Mouse (Mus musculus): ENCODE measurements around the gene Tspan4.

Gene Tspan4

DNA sequence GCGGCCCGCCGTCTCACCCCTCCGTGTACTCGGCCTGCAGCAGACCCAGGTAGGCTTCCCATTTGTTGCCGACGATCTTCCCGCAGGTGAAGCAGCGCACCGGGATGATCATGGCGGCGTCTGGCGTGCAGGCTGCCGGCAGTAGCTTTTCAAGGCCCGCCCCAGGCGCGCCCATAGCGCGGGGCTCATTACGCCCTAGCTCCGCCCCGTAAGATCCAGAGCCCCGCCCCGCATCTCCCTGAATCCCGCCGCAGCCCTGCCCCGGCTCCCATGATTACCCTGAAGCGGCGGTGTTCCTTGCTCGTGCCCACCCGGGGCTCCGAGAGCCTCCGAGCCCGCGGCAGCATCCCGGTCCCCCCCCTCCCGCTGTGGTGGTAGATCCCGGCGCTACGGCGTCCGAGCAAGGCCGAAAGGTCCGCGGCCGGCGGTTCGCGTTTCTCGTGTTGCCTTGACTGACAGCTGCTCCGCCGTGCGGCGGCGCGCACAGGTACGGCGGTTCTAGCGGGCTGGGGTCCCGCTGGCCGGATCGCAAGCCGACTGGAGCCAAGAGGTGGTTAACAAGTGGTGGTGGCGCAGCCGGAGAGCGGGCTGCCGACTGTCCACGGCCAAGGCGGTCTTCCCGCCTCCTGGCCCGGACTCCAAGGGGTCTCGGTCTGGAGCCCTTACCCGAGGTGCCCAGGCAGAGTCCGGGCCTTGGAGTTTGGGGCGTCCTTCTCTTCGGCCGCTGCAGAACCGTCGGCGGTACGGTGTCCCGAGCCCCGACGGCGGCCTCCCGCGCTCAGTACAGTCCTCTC lies at the start of gene Tspan4, which contains the start of gene Polr2l:
Gene Tspan4 (plus strand): TSS at position 230 of the 794 bp plus-strand sequence.
Gene Polr2l (minus strand): TSS at position 122 of the 794 bp plus-strand sequence.
- in situ Hi-C loops (cut with MseI, MboI) = no loop called here

DNA sequence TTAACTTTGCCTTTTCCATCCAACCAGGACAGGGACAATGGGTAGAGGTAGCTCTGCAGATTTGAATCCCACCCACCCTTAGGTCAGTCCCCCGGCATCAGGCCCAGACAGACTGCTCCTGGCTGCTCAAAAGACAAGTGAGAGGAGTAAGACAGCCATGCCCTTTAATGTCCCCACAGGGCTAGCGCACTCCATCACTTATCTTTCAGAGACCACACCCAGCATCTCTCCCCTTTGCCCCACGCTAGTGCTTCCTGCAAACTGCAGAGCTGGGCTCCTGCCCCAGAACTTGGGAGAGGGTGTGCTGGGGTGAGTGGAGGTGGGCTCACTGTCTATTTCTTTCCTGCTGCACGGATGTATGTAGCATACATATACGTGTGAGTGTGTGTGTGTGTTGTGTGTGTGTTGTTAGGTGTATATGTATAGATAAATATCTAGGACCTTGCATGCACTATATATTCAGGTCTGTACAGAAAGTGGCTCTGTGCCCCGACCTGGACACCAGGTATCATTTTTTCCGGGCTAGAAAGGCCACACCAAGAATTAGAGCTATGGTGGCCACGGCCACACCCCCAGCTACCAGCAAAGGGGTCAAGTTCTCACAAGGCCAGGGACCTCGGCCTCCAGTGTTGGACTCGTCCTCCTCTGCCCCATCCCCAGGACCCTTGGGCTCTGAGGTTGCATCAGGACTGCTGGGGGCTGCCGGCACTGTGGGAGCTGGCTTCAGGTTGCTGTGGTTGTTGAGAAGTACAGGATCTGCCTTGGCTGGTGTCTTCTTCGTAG lies 47.9 kb upstream of the Tspan4 start:
- in situ Hi-C loops (cut with MseI, MboI) = no loop called here

DNA sequence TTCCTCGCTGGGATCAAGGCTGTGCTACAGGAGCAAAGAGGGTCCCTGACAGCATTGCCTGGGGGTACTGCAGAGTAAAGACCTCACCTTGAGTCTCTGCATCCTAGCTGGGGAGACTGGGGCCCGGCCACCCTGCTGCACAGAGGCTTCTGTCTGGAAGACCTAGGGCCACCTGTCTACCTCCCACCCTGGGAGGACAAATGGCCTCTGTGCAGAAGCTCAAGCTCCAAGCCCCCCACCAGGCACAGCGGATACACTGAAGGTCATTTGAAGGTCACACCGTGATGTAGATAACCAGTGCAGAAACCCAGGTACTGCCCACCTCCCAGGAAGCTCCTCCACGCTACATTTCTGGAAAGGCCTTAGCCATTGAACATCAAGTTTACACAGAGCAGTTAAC lies 46.3 kb upstream of the Tspan4 start:
- in situ Hi-C loops (cut with MseI, MboI) = no loop called here

DNA sequence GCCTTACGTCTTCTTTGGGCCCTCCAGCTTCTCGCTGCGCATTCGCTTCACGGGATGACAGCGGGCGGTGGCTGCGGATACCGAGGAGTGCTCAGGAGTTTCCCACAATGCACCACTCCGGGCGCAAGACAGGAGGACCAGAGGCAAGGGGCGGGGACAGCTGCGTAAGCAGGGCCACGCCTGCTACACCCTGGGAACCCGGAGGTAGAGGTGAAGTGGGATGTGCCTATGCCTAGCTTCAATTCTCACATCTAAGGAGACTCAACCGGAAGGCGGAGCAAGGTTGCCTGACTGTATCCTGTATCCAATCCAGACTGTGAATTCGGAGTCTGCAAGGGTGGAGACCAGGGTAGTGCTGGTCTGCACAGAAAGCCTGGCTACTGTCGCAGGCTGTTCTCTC lies 45.7 kb upstream of the Tspan4 start, which contains the start of gene Cend1:
Gene Cend1 (minus strand): TSS at position 182 of the 400 bp plus-strand sequence.
- in situ Hi-C loops (cut with MseI, MboI) = no loop called here

DNA sequence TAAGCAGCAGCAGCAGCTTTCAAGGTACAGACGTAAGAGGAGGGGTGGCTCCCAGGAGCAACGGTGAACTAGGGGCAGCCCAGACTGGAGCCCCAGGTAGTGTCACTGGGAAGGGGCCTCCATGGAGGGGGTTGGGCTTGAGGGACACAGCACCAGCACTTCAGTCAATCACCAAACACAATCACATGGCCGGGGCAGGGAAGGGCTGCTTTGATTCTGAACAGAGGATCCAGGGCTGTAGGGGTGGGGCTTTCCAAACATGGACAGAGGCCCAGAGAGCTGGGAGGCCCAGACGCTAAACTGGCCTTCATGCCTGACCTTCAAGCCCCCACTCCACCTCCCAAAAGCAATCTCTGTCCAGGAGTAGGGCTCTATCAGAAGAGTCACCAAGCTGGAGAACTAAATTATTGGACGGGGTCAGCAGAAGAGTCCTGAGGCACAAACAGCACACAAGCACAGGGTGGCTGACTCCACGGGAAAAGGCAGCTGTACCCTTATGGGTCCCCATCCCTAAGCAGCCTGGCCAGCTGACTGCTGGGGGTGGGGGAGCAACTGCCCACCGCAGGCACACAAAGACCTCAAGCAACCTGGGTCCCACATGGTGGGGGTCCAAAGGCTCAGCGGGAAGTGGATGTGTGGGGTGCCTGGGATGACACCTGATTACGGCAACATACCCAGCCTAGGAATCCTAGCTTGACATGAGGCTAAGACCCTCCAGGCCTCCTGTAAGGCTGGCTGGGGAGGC lies 45.0 kb upstream of the Tspan4 start:
- in situ Hi-C loops (cut with MseI, MboI) = no loop called here

DNA sequence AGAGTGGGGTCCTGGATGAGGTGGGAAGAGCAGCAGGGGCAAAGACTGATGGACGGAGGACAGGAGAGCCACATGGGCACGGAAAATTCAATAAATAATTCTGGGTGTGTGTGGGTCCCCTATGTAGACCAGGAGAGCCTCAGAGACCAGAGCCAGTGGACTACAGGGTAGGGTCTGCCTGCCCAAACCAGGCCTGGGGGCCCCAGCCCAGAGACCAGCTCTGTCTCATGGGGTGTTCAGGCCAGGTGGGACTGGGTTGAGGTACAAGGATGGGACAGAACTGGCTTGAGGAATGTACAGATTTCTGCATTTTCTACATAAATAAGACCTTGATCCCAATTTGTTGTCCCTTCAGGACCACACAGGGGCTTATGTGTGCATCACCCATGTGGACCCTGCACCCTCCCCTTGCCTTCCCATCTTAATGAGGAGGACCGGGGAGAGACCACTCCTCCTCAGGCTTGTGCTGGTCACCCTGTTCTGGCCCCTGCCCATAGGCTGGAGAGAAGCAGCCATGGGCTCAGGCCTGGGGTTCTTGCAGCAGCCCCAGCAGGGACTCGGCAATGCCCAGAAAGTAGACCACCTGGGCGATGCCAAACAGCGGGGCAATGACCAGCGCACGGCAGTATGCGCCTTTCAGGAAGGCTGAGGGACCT lies 44.3 kb upstream of the Tspan4 start:
- in situ Hi-C loops (cut with MseI, MboI) = no loop called here

DNA sequence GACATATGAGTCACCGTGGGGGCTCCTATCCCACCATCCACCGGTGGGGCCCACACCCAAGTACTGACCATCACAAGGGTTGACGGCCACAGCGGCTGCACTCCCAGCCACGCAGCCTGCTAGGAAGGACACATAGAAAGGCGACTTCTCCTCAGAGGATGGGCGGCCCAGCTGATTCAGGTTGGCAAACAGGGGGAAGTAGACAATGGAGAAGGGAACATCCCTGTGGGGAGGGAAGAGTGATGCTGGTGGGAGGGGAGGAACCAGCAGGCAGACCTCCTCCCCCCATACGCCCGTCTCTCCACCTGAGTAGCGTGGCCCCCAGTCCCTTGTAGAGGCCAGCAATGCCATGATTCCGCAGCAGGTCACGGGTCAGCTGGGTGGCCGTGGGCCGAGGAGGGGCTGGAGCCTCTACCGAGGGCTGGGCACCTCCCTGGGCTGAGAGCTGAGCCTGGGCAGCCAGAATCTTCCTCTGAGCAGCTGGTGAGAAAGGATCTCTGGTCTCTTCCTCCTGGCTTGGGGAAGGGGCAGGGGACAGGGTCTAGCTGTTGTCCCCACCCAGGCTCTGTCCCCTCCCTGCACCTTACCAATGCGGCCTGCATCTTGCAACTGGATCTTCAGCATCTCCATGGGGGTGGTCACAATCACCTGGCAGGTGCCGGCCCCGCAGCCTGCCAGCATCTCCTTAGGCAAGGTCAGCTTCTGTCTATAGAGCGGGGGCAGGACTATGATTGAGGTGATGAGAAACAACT lies 43.4 kb upstream of the Tspan4 start:
- in situ Hi-C loops (cut with MseI, MboI) = no loop called here

DNA sequence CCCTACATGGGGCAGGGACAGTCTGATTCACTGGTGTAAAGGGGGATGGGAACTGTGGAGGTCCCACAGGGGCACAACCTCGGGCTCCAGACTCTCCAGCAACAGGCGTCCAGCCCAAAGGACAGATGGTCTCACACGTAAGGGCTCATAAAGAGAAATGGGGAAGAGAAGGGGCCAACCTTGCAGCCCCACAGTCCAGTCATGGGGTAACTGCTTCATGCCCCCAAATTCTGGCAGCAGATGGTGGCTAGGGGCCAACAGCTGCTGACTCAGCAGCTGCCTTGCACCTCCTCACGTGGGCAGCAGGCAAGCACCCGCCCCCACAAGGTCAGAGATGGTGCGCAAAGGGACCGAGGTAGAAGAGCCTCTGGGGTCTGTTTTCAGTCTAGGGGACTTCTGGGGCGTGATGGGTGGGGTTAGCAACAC lies 42.8 kb upstream of the Tspan4 start:
- in situ Hi-C loops (cut with MseI, MboI) = no loop called here

DNA sequence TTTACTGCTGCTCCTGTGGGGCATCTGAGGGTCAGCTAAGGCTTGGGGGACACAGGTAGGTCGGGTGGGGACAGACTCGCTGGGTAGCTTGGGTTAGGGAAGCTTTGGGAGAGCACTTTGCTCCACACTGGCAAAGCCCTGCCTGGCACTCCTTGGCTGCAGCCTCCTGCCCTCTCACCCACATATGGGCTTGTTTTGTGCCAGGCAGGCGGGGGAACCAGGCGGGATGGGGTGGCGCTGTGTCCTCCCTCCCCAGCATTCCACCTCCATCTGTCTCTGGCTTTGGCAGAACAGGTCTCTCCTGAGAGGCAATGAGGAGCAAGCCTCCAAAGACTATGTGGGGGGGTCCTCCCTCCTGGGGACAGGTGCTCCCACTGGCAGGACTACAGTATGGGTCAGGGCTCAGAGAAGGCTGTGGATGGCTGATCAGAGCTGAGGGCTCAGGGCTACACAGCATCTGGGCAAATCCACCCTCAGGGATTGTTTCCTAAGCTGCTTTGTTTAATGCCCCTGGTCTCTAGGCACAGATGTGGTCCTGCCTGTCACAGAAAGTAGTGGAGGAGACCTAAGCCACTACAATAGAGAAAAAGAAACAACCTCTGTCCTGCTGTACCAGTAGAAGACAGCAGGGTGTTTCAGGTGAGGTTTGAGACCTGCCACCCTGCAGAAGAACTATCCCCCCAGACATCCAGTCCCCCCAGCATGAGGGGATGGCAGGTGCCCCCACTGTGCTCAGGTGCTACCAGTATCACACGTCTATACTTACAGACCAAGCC lies 42.1 kb upstream of the Tspan4 start:
- in situ Hi-C loops (cut with MseI, MboI) = no loop called here

DNA sequence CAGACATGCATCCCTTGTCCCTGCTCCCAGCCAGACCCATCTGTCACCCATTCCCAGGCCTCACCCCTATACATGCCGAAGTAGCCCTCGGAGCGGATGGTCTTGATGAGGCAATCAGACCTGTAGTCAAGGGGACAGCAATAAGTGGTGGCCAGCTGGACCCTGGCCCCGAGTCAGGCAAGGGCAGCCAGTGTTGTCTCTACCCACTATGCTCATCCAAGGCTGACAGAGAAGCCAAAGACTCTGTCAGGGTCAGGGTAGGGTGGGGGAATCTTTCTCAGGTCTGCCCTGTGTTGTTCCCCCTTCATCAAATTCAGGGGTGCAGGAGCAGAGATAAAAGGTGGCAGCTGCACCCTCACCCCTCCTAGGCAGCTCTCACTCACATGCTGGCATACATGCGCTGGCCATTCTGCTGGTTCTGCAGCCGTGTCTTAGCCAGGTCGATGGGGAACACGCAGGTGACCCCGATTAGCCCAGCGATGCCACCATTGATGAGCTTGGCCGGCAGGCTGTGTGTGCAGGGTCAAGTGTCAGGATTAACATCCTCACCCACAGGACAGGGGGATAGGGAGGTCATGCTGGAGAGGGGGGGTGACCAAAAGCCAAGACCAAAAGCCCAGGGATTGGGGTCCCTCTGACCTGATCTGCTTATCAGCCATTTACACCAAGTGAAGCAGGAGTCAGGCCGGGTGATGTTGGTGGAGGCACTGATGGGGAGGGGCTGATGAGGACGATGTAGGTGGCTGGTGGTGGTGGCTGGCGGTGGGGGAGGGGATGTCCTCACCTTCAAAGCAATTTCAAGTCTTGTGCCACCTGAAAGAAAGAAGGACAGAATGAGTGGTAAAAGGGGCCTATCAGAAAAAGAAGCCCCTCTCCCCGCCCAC lies 41.3 kb upstream of the Tspan4 start:
- in situ Hi-C loops (cut with MseI, MboI) = no loop called here

DNA sequence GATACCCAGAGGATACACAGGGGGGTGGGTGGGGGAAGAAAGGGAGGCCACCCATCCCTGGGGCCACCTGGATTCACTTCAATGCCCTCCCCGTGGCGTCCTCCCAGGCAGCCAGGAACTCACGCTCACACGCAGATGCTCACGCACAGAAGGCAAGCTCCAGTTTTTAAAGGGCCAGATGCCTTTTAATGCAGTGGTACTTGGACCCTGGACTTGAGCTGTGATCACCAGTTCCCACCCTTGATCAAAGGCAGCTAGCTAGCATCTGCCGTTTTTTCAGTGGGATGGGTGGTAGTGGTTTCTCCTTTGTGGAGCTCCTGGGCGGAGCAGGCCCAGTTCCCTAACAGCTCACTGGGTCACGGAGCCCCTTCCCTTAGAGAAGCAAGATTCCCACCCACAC lies 40.6 kb upstream of the Tspan4 start:
- in situ Hi-C loops (cut with MseI, MboI) = no loop called here

DNA sequence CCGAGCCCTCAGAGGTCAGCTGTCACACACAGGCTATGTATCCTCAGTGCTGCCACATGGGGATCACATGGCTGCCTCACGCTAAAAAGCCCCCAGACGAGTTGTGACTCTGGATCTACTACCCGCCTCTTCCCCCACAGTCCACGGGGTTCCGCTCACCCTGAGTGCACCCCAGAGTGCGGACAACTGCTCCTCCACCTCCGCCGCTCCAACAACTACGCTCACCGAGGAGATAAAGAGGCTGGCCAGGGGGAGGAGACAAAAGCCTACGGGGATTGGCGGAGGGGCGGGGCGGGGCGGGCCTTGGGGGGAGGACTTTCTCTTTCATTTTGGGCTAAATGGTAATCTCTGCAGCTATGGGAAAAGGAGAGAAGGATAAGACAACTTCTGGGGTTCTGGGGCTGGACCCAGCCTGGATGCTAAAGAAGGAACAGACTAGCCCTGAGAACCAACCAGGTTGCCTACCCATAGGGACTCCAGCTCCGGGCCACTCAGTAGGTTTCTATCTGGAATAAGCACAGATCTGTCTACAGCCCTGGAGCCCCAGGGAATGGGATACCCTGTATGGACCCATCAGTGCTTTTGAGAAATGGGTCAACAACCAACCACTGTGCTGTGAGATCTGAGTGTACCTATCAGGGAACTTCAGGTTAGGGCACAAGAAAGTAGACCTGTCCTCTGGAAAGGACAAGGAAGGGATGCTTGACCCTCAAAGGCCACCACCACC lies 39.7 kb upstream of the Tspan4 start:
- in situ Hi-C loops (cut with MseI, MboI) = no loop called here

DNA sequence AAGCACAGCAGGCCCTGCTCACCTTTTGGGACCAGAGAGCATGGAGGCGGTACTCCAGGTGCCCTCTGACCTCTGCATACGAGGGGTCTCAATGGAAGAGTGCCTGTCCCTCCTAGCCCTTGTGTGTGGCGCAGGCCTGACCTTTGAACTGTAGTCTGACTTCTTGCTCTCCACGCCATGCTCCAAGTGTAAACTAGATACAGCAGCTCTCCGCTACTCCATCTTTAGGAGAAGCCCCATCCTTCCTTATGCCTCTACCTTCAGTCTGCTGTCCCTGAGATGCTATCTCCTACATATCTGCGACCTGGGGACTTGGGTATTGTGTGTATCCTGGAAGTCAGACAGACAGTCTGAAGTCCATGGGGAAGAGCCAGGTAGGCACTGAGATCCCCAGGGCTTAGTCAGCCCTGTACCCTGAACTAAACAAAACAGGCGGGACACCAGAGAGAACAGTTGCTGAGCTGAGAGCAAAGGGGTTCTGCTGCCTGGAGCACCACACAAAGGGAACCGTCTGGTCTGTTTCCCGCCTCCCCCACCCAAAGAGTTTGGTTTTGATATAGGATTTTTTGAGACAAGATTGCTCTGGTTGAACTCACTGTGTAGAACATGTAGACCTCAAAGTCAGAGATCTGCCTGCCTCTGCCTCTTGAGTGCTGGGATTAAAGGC lies 39.1 kb upstream of the Tspan4 start:
- in situ Hi-C loops (cut with MseI, MboI) = no loop called here

DNA sequence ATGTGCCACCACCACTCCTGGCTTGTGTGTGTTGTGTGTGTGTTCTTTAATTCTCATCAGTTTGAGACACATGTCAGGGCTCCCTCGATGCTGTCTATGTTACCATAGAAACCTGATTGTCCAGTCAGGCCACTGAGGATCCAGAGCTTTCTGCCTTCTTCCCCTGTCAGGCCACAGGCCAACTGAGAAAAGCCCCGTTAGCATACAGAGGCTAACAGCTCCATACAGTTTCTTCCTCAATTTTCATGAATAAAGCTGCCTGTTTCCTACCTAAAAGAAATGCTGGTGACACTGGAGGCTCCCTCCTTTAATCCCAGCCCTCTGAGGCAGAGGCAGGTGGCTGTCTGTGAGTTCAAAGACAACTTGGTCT lies 38.5 kb upstream of the Tspan4 start:
- in situ Hi-C loops (cut with MseI, MboI) = no loop called here

DNA sequence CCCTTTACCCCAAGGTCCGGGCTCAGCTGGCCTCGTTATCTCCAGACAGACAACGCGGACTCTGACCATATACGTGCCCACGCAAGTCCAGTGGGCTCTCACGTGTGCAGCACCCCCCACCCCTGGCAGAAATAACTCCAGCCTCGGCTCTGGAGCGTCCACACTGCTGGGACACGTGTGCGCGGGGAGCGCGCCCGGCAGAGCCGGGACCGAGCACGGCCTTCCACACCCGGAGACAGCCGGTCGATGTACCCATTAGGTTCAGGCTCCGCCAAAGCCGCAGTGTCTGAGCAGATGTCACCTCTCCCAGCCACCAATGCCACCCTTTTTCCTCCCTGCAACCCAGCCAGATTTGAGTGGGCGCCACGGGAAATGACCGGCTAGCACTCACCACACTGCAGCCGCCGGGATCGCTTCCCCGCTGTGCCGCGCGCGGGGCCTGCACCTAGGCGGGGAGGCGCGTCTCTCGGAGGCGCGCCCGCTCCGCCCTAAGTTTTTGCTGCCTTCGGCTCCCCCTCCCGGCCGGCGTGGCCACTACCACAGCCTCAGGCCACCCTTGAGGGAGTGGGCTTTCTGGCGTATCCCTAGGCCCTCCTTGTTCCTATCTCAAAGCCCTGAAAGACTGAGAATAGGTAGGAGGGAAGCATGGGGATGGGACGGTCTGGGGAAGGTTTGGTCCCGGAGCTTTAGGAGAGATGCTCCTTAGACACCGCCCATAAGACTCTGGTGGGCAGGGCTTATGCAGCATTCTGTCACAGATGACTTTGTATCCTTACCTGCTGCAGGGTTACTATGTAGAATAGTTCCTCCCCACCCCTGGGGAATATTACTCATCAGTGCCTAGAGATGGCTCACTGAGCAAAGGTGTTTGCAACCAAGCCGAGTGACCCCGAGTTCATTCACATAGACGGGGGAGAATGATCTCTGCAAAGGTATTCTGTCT lies 37.6 kb upstream of the Tspan4 start, which contains the start of gene Slc25a22:
Gene Slc25a22 (minus strand): TSS at position 715 of the 943 bp plus-strand sequence.
- in situ Hi-C loops (cut with MseI, MboI) = no loop called here

DNA sequence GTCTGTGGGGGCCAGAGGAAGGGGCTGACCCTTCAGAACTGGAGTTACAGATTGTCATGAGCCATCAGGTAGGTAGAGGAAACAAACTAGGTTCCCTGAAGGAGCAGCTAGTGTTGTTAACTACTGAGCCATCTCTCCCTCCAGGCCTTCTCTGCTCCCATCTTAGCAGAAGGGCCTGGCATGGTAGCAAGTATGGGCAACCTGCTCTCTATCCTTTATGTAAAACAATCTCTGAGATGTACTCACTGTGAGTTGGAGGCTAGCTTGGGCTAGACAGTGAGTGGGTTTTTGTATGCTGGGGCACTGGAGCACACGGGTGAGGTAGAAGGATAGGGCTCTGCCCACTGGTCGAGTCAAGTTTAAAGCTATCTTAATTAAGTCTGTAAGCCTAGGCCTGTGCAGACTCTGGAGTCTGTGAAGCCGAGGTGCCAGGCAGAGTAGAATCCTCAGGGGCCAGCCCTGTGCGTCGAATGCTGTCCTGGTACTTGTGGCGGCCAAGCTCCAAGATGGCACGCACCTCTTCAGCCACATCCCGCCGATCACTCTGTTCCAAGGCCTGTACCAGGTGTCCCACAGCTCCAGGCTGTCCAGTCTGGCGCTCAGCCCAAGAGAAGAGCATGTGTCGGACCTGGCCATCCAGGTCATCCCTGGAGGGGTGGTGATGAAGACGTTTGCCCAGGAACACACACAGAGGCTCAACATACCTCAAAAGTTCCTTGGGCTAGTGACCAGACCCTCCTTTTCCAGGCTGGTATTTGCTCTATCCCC lies 36.7 kb upstream of the Tspan4 start:
- in situ Hi-C loops (cut with MseI, MboI) = no loop called here
